Mouse (Mus musculus): ENCODE measurements around the gene Man2a1. TPM values are rescaled to one million over a fixed set of nuclear protein-coding genes. Genes with fewer than 3 reads are reported as not detected.
A peak's percentile ranks its signal among the peaks of the same experiment; 100 is the strongest.

Man2a1 gene
- total and polyA plus RNA-seq, 2 experiments: 25.4 to 93.6 TPM

DNA sequence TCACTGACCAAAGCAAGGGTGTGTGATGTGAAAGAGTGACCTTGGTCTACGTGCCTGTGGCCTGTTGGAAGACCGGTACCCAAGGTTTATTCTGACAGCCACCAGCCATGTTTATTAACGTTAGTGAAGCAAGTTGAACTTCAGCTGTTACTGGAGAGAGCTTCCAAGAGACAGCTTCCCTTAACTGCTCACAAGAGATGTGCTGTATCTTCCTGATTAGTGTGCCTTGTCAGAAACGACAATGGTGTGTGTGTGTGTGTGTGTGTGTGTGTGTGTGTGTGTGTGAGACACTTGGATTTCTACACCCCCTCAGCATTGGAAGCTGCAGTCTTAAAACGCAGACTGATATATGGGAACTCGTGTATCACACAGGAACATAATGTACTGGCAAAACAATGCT is 34.1 kb upstream of the Man2a1 start:
- Histone ChIP-seq H3K9ac (ENCODE audit: low read depth, low read length) (no peak overlapping the region), H3K27ac (replicated peaks; ENCODE audit: insufficient read depth, low read depth, low read length) (no peak overlapping the region), H3K36me3 (ENCODE audit: control insufficient read depth, insufficient read depth, low read length) (no peaks in the 10 kb centered on the region), H3K27me3 (ENCODE audit: control insufficient read depth, insufficient read depth, low read length) (no peaks in the 10 kb centered on the region), H3K4me3 (ENCODE audit: insufficient read depth, low read depth, low read length) (no peak overlapping the region), H3K79me2 (ENCODE audit: control insufficient read depth, insufficient read depth, low read length) (no peaks in the 10 kb centered on the region), H3K4me1 (ENCODE audit: control insufficient read depth, insufficient read depth, low read length) (no peaks in the 10 kb centered on the region)
- TF ChIP-seq POLR2A (IDR thresholded peaks at IDR 0.05; ENCODE audit: extremely low read depth, insufficient read depth, low read length): no peak
- DNase-seq (ENCODE audit: extremely low read depth, low read depth, low spot score): no peak
- WGBS: 76% methylated on average over 6 of the region's 6 CpGs

DNA sequence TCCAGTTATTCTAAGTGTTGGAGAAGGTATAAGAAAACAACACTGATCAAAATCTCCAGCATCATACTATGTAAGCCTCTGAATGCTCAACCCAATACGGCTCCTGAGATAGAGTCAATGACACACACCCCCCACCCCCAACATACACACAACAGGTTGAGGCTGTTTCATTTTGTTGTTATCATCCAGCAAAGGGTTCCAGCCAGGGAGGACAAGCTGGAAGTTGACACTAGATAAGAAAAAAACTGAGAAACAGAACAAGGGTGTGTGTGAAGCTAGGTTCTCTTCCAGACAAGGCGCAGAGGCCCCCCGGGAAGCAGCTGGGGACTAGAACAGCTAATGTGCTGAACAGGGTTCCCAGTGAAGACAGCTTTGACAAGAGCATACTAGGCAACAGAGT is 33.0 kb upstream of the Man2a1 start:
- 81% methylated on average over 3 of the region's 3 CpGs for WGBS
- TF ChIP-seq CTCF (IDR thresholded peaks at IDR 0.05; ENCODE audit: low read depth, low read length) (no peak), POLR2A (IDR thresholded peaks at IDR 0.05; ENCODE audit: extremely low read depth, insufficient read depth, low read length) (no peak)

DNA sequence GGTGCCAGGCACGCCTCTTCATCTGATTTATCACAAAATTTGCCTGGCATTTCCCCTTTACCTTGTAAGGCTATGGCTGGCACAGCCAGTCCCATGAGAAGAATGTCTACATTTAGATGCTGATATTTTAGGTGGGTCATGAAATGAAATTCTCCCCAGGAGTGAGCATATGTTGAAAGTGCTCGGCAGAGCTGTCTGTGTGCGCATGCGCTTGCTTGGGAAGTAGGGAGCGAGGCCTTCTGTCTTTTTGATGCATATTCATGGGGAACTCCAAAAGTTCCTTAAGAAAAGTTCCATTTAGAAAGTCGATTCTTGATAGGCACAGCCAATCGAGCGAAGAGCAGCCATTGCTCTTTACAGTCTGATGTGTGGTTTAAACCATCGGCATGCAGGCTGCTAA is 26.6 kb upstream of the Man2a1 start:
- Histone ChIP-seq H3K4me3 (ENCODE audit: insufficient read depth, low read depth, low read length) (no peak overlapping the region), H3K79me2 (ENCODE audit: control insufficient read depth, insufficient read depth, low read length) (no peaks in the 10 kb centered on the region)
- 97% methylated on average over 9 of the region's 9 CpGs for WGBS

More for the DNA sequence above, 33.0 kb upstream of the Man2a1 start:
- Histone ChIP-seq H3K4me3 (ENCODE audit: insufficient read depth, low read depth, low read length) (no peak overlapping the region), H3K79me2 (ENCODE audit: control insufficient read depth, insufficient read depth, low read length) (no peaks in the 10 kb centered on the region), H3K36me3 (ENCODE audit: control insufficient read depth, insufficient read depth, low read length) (no peaks in the 10 kb centered on the region), H3K4me1 (ENCODE audit: control insufficient read depth, insufficient read depth, low read length) (no peaks in the 10 kb centered on the region), H3K9ac (ENCODE audit: low read depth, low read length) (no peak overlapping the region), H3K27ac (replicated peaks; ENCODE audit: insufficient read depth, low read depth, low read length) (no peak overlapping the region), H3K27me3 (ENCODE audit: control insufficient read depth, insufficient read depth, low read length) (no peaks in the 10 kb centered on the region)
- DNase-seq (ENCODE audit: extremely low read depth, low read depth, low spot score): no peak

DNA sequence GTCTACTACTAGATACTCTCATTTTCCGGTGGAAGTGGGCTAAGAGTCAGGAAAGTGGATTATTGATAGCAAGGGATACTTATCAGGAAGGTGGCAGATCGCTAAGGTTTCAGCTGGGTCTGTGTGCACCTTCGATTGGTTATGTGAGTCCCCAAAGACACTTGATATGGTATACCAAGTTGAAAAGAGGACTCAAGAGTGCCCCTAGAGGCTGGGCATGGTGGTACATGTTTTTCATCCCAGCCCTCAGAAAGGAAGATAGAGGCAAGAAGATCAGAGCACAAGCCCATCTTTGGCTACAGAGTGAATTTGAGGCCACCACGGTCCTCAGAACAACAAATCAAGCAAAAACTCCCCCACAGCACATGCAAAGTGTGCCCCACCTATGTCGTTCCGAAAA is 25.3 kb upstream of the Man2a1 start:
- no peak for DNase-seq (ENCODE audit: extremely low read depth, low read depth, low spot score)

More for the DNA sequence above, 26.6 kb upstream of the Man2a1 start:
- no peaks in the 10 kb centered on the region for H3K36me3 ChIP-seq (ENCODE audit: control insufficient read depth, insufficient read depth, low read length)
- DNase-seq (ENCODE audit: extremely low read depth, low read depth, low spot score): no peak
- H3K4me1 ChIP-seq (ENCODE audit: control insufficient read depth, insufficient read depth, low read length): peaks cover 12% of the 10 kb centered on the region; the same call in 1 of the 2 replicates
- H3K27ac ChIP-seq (replicated peaks; ENCODE audit: insufficient read depth, low read depth, low read length): no peak overlapping the region
- H3K9ac ChIP-seq (ENCODE audit: low read depth, low read length): no peak overlapping the region
- H3K27me3 ChIP-seq (ENCODE audit: control insufficient read depth, insufficient read depth, low read length): no peaks in the 10 kb centered on the region
- no peak for TF ChIP-seq POLR2A (IDR thresholded peaks at IDR 0.05; ENCODE audit: extremely low read depth, insufficient read depth, low read length)
- no peak for TF ChIP-seq CTCF (IDR thresholded peaks at IDR 0.05; ENCODE audit: low read depth, low read length)

GRCm38 (mm10) chr17:64577485-64577884 is 23.1 kb upstream of the Man2a1 start:
- Histone ChIP-seq H3K4me1 (ENCODE audit: control insufficient read depth, insufficient read depth, low read length) (peaks cover 12% of the 10 kb centered on the region; the same call in 1 of the 2 replicates), H3K36me3 (ENCODE audit: control insufficient read depth, insufficient read depth, low read length) (no peaks in the 10 kb centered on the region), H3K27ac (replicated peaks; ENCODE audit: insufficient read depth, low read depth, low read length) (no peak overlapping the region), H3K79me2 (ENCODE audit: control insufficient read depth, insufficient read depth, low read length) (no peaks in the 10 kb centered on the region), H3K27me3 (ENCODE audit: control insufficient read depth, insufficient read depth, low read length) (no peaks in the 10 kb centered on the region), H3K9ac (ENCODE audit: low read depth, low read length) (no peak overlapping the region), H3K4me3 (ENCODE audit: insufficient read depth, low read depth, low read length) (no peak overlapping the region)
- TF ChIP-seq CTCF (IDR thresholded peaks at IDR 0.05; ENCODE audit: low read depth, low read length): no peak
- TF ChIP-seq POLR2A (IDR thresholded peaks at IDR 0.05; ENCODE audit: extremely low read depth, insufficient read depth, low read length): no peak
- WGBS: 20% methylated on average over 5 of the region's 5 CpGs
- DNase-seq (ENCODE audit: extremely low read depth, low read depth, low spot score): peak; percentile 61

More for the DNA sequence above, 25.3 kb upstream of the Man2a1 start:
- Histone ChIP-seq H3K27me3 (ENCODE audit: control insufficient read depth, insufficient read depth, low read length) (no peaks in the 10 kb centered on the region), H3K36me3 (ENCODE audit: control insufficient read depth, insufficient read depth, low read length) (no peaks in the 10 kb centered on the region), H3K4me1 (ENCODE audit: control insufficient read depth, insufficient read depth, low read length) (peaks cover 12% of the 10 kb centered on the region; the same call in 1 of the 2 replicates), H3K79me2 (ENCODE audit: control insufficient read depth, insufficient read depth, low read length) (no peaks in the 10 kb centered on the region), H3K4me3 (ENCODE audit: insufficient read depth, low read depth, low read length) (no peak overlapping the region), H3K9ac (ENCODE audit: low read depth, low read length) (no peak overlapping the region), H3K27ac (replicated peaks; ENCODE audit: insufficient read depth, low read depth, low read length) (no peak overlapping the region)
- TF ChIP-seq POLR2A (IDR thresholded peaks at IDR 0.05; ENCODE audit: extremely low read depth, insufficient read depth, low read length) (no peak), CTCF (IDR thresholded peaks at IDR 0.05; ENCODE audit: low read depth, low read length) (no peak; the same call in 1 of the 2 replicates)
- WGBS: 85% methylated on average over 6 of the region's 6 CpGs

DNA sequence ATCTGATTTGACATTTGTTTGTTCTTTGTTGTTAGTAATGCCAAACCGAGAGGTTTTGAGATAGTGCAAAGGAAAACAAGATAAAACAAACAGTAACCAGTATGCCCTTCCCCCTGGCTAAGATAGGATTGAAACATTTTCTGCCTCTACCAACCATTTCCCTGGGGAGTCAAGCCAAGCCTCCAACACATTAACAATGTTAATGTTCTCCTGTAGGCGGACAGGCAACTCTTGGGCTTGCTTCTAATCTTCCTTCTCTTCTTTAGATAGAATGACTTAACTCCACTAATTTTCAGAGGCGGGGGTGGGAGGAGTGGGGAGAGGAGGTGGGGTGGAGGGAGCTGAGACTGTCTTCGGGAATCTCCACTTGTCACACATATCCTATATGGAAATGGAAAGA is 22.2 kb upstream of the Man2a1 start:
- Histone ChIP-seq H3K4me3 (ENCODE audit: insufficient read depth, low read depth, low read length) (no peak overlapping the region), H3K9ac (ENCODE audit: low read depth, low read length) (no peak overlapping the region), H3K27me3 (ENCODE audit: control insufficient read depth, insufficient read depth, low read length) (no peaks in the 10 kb centered on the region; the same call in 1 of the 2 replicates), H3K36me3 (ENCODE audit: control insufficient read depth, insufficient read depth, low read length) (no peaks in the 10 kb centered on the region), H3K79me2 (ENCODE audit: control insufficient read depth, insufficient read depth, low read length) (no peaks in the 10 kb centered on the region), H3K4me1 (ENCODE audit: control insufficient read depth, insufficient read depth, low read length) (peaks cover 12% of the 10 kb centered on the region; the same call in 1 of the 2 replicates), H3K27ac (replicated peaks; ENCODE audit: insufficient read depth, low read depth, low read length) (no peak overlapping the region)
- no peak for TF ChIP-seq CTCF (IDR thresholded peaks at IDR 0.05; ENCODE audit: low read depth, low read length)
- no peak for TF ChIP-seq POLR2A (IDR thresholded peaks at IDR 0.05; ENCODE audit: extremely low read depth, insufficient read depth, low read length)
- WGBS: 35% methylated on average over 4 of the region's 4 CpGs
- peak; percentile 43 for DNase-seq (ENCODE audit: extremely low read depth, low read depth, low spot score)
